Mouse (Mus musculus): ENCODE measurements at regions not wholly inside any gene's neighbourhood (a gene's known extent, or its start where the extent isn't known, plus 50 kb on each side); places are given as distances from the start of the nearest gene placed in this dataset.

- DNase-seq (ENCODE audit: low spot score) (no peak), ATAC-seq (ENCODE audit: low FRiP score) (no peak)
- 98% methylated on average over 2 of the region's 2 CpGs for WGBS
- Histone ChIP-seq H3K27ac (no peak overlapping the region), H3K4me2 (replicated peaks) (no peak overlapping the region), H3K36me3 (replicated peaks; ENCODE audit: control insufficient read depth, insufficient read depth) (no peaks in the 10 kb centered on the region), H3K4me1 (replicated peaks; ENCODE audit: control insufficient read depth, insufficient read depth, low read length) (peaks cover 8% of the 10 kb centered on the region; the same call in 1 of the 2 replicates), H3K9ac (no peak overlapping the region), H3K9me3 (ENCODE audit: control insufficient read depth, low read length) (no peaks in the 10 kb centered on the region), H3K27me3 (ENCODE audit: control insufficient read depth, insufficient read depth, low read length) (no peaks in the 10 kb centered on the region), H3K4me3 (replicated peaks; ENCODE audit: low read length) (no peak overlapping the region)
These were observed 356.1 kb downstream of the Gpd2 start for GRCm38 (mm10) chr2:57593558-57593957.

- WGBS = 25% methylated on average over 9 of the region's 9 CpGs
These were observed 360.4 kb downstream of the Gpd2 start for GRCm38 (mm10) chr2:57597694-57598358.

GRCm38 (mm10) chr2:57611599-57611998 is 374.2 kb downstream of the Gpd2 start:
- Histone ChIP-seq H3K36me3 (replicated peaks; ENCODE audit: control insufficient read depth, insufficient read depth) (no peaks in the 10 kb centered on the region), H3K4me2 (replicated peaks) (no peak overlapping the region), H3K4me3 (replicated peaks; ENCODE audit: low read length) (no peak overlapping the region), H3K27ac (no peak overlapping the region), H3K9ac (no peak overlapping the region), H3K4me1 (replicated peaks; ENCODE audit: control insufficient read depth, insufficient read depth, low read length) (peaks cover 20% of the 10 kb centered on the region), H3K9me3 (ENCODE audit: control insufficient read depth, low read length) (no peaks in the 10 kb centered on the region), H3K27me3 (ENCODE audit: control insufficient read depth, insufficient read depth, low read length) (peaks cover 7% of the 10 kb centered on the region; the same call in 1 of the 2 replicates)
- ATAC-seq (ENCODE audit: low FRiP score) = no peak
- no peak for DNase-seq (ENCODE audit: low spot score)

More at GRCm38 (mm10) chr2:57597694-57598358, 360.4 kb downstream of the Gpd2 start:
- ATAC-seq (ENCODE audit: low FRiP score) (peak; percentile 91), DNase-seq (ENCODE audit: low spot score) (peak; percentile 70)
- Histone ChIP-seq H3K4me1 (replicated peaks; ENCODE audit: control insufficient read depth, insufficient read depth, low read length) (peaks cover 8% of the 10 kb centered on the region; the same call in 1 of the 2 replicates), H3K36me3 (replicated peaks; ENCODE audit: control insufficient read depth, insufficient read depth) (no peaks in the 10 kb centered on the region), H3K4me3 (replicated peaks; ENCODE audit: low read length) (no peak overlapping the region), H3K4me2 (replicated peaks) (peak overlapping the region; percentile 37), H3K27me3 (ENCODE audit: control insufficient read depth, insufficient read depth, low read length) (no peaks in the 10 kb centered on the region), H3K9ac (0 out of 2 replicates have a peak overlapping the region, but pooled peaks have one; percentile 24), H3K27ac (no peak overlapping the region), H3K9me3 (ENCODE audit: control insufficient read depth, low read length) (no peaks in the 10 kb centered on the region)

- Histone ChIP-seq H3K9me3 (ENCODE audit: control insufficient read depth, low read length) (no peaks in the 10 kb centered on the region), H3K27me3 (ENCODE audit: control insufficient read depth, insufficient read depth, low read length) (peaks cover 7% of the 10 kb centered on the region; the same call in 1 of the 2 replicates), H3K4me3 (replicated peaks; ENCODE audit: low read length) (no peak overlapping the region), H3K9ac (no peak overlapping the region), H3K36me3 (replicated peaks; ENCODE audit: control insufficient read depth, insufficient read depth) (no peaks in the 10 kb centered on the region), H3K27ac (no peak overlapping the region), H3K4me2 (replicated peaks) (peak overlapping the region; percentile 54), H3K4me1 (replicated peaks; ENCODE audit: control insufficient read depth, insufficient read depth, low read length) (peaks cover 28% of the 10 kb centered on the region)
- DNase-seq (ENCODE audit: low spot score) (peak; percentile 59), ATAC-seq (ENCODE audit: low FRiP score) (peak; percentile 68; the same call in 1 of the 2 replicates)
- 28% methylated on average over 10 of the region's 10 CpGs for WGBS
These were observed 375.8 kb downstream of the Gpd2 start for GRCm38 (mm10) chr2:57613243-57613642.

- Histone ChIP-seq H3K9ac (peak overlapping the region; percentile 53), H3K4me2 (replicated peaks) (peak overlapping the region; percentile 54), H3K4me3 (replicated peaks; ENCODE audit: low read length) (peak overlapping the region; percentile 12), H3K4me1 (replicated peaks; ENCODE audit: control insufficient read depth, insufficient read depth, low read length) (peaks cover 28% of the 10 kb centered on the region), H3K36me3 (replicated peaks; ENCODE audit: control insufficient read depth, insufficient read depth) (no peaks in the 10 kb centered on the region), H3K27me3 (ENCODE audit: control insufficient read depth, insufficient read depth, low read length) (peaks cover 7% of the 10 kb centered on the region; the same call in 1 of the 2 replicates), H3K27ac (peak overlapping the region; percentile 18), H3K9me3 (ENCODE audit: control insufficient read depth, low read length) (no peaks in the 10 kb centered on the region)
- peak; percentile 63; the same call in 1 of the 2 replicates for ATAC-seq (ENCODE audit: low FRiP score)
- DNase-seq (ENCODE audit: low spot score) = peak; percentile 40
- WGBS = 21% methylated on average over 12 of the region's 12 CpGs
These were observed 377.2 kb downstream of the Gpd2 start for GRCm38 (mm10) chr2:57614587-57614991.

GRCm38 (mm10) chr2:57616525-57617225 is 379.2 kb downstream of the Gpd2 start:
- H3K27ac ChIP-seq = peak overlapping the region; percentile 18; the same call in 1 of the 2 replicates
- ATAC-seq (ENCODE audit: low FRiP score) (peak; percentile 32; the same call in 1 of the 2 replicates), DNase-seq (ENCODE audit: low spot score) (no peak)
- 1% methylated on average over 19 of the region's 19 CpGs for WGBS
- peak overlapping the region; percentile 30 for H3K4me3 ChIP-seq (replicated peaks; ENCODE audit: low read length)
- no peaks in the 10 kb centered on the region for H3K9me3 ChIP-seq (ENCODE audit: control insufficient read depth, low read length)
- peak overlapping the region; percentile 54 for H3K9ac ChIP-seq
- peaks cover 28% of the 10 kb centered on the region for H3K4me1 ChIP-seq (replicated peaks; ENCODE audit: control insufficient read depth, insufficient read depth, low read length)
- peaks cover 7% of the 10 kb centered on the region; the same call in 1 of the 2 replicates for H3K27me3 ChIP-seq (ENCODE audit: control insufficient read depth, insufficient read depth, low read length)
- H3K36me3 ChIP-seq (replicated peaks; ENCODE audit: control insufficient read depth, insufficient read depth) = no peaks in the 10 kb centered on the region
- peak overlapping the region; percentile 67 for H3K4me2 ChIP-seq (replicated peaks)

- no peak; the same call in 1 of the 2 replicates for ATAC-seq (ENCODE audit: low FRiP score)
- H3K9me3 ChIP-seq (ENCODE audit: control insufficient read depth, low read length) = no peaks in the 10 kb centered on the region
- DNase-seq (ENCODE audit: low spot score) = peak; percentile 20
- H3K27ac ChIP-seq = peak overlapping the region; percentile 18; the same call in 1 of the 2 replicates
- H3K4me1 ChIP-seq (replicated peaks; ENCODE audit: control insufficient read depth, insufficient read depth, low read length) = peaks cover 28% of the 10 kb centered on the region
- peak overlapping the region; percentile 67 for H3K4me2 ChIP-seq (replicated peaks)
- H3K27me3 ChIP-seq (ENCODE audit: control insufficient read depth, insufficient read depth, low read length) = peaks cover 7% of the 10 kb centered on the region; the same call in 1 of the 2 replicates
- peak overlapping the region; percentile 54; the same call in 1 of the 2 replicates for H3K9ac ChIP-seq
- H3K36me3 ChIP-seq (replicated peaks; ENCODE audit: control insufficient read depth, insufficient read depth) = no peaks in the 10 kb centered on the region
- 66% methylated on average over 2 of the region's 2 CpGs for WGBS
- H3K4me3 ChIP-seq (replicated peaks; ENCODE audit: low read length) = peak overlapping the region; percentile 30; the same call in 1 of the 2 replicates
These were observed 379.8 kb downstream of the Gpd2 start for GRCm38 (mm10) chr2:57617258-57617657.

GRCm38 (mm10) chr2:57644117-57644516 is 353.6 kb upstream of the Galnt5 start:
- no peaks in the 10 kb centered on the region for H3K4me1 ChIP-seq (replicated peaks; ENCODE audit: control insufficient read depth, insufficient read depth, low read length)
- 73% methylated on average over 2 of the region's 2 CpGs for WGBS
- no peaks in the 10 kb centered on the region for H3K27me3 ChIP-seq (ENCODE audit: control insufficient read depth, insufficient read depth, low read length)
- H3K27ac ChIP-seq = no peak overlapping the region
- H3K4me2 ChIP-seq (replicated peaks) = no peak overlapping the region
- no peaks in the 10 kb centered on the region for H3K9me3 ChIP-seq (ENCODE audit: control insufficient read depth, low read length)
- no peak for ATAC-seq (ENCODE audit: low FRiP score)
- H3K36me3 ChIP-seq (replicated peaks; ENCODE audit: control insufficient read depth, insufficient read depth) = no peaks in the 10 kb centered on the region
- no peak for DNase-seq (ENCODE audit: low spot score)
- no peak overlapping the region for H3K4me3 ChIP-seq (replicated peaks; ENCODE audit: low read length)
- H3K9ac ChIP-seq = no peak overlapping the region

- no peaks in the 10 kb centered on the region for H3K4me1 ChIP-seq (replicated peaks; ENCODE audit: control insufficient read depth, insufficient read depth, low read length)
- no peaks in the 10 kb centered on the region for H3K27me3 ChIP-seq (ENCODE audit: control insufficient read depth, insufficient read depth, low read length)
- WGBS = 90% methylated on average over 2 of the region's 2 CpGs
- H3K9me3 ChIP-seq (ENCODE audit: control insufficient read depth, low read length) = no peaks in the 10 kb centered on the region
- no peaks in the 10 kb centered on the region for H3K36me3 ChIP-seq (replicated peaks; ENCODE audit: control insufficient read depth, insufficient read depth)
- no peak overlapping the region for H3K27ac ChIP-seq
- DNase-seq (ENCODE audit: low spot score) = no peak
- ATAC-seq (ENCODE audit: low FRiP score) = no peak
- H3K9ac ChIP-seq = no peak overlapping the region
- H3K4me3 ChIP-seq (replicated peaks; ENCODE audit: low read length) = no peak overlapping the region
- no peak overlapping the region for H3K4me2 ChIP-seq (replicated peaks)
These were observed 353.1 kb upstream of the Galnt5 start for GRCm38 (mm10) chr2:57644541-57644940.
